Mouse (Mus musculus) lung, embryonic 15.5 days (tissue): ENCODE results near the gene Cog8. TPM values are rescaled to one million over a fixed set of nuclear protein-coding genes. Genes with fewer than 3 reads are reported as not detected.
"Not testable (repeated sequence)": the region's sequence is repeated elsewhere in the genome, so short reads cannot be mapped to it uniquely, and the experiment has no call there.

Experiments used
- ATAC-seq: fragments of 200-750 bp; cut with Nextera tagmentation; 2 replicates; pipeline ENCODE4 v1.8.0; 2017; ENCODE audit warnings: moderate number of reproducible peaks, borderline replicate concordance; ENCODE audit not compliant: low FRiP score, low TSS enrichment; ENCODE audit errors: extremely low read depth
- H3K27ac ChIP-seq: fragments of 300-500 bp; sonication (generic); 2 replicates; pipeline ENCODE4 v1.5.1; 2015; ENCODE audit warnings: moderate library complexity, mild to moderate bottlenecking, inconsistent platforms
- H3K27me3 ChIP-seq: fragments of 300-500 bp; sonication (generic); 2 replicates; pipeline ENCODE4 v1.6.1; 2015; ENCODE audit warnings: inconsistent platforms
- H3K36me3 ChIP-seq: fragments of 300-500 bp; sonication (generic); 2 replicates; pipeline ENCODE4 v1.6.1; 2015; ENCODE audit warnings: inconsistent platforms
- H3K4me1 ChIP-seq: fragments of 300-500 bp; sonication (generic); 2 replicates; pipeline ENCODE4 v1.6.1; 2015; ENCODE audit warnings: inconsistent platforms
- H3K4me2 ChIP-seq: fragments of 300-500 bp; sonication (generic); 2 replicates; pipeline ENCODE4 v1.6.1; 2015; ENCODE audit warnings: inconsistent platforms, mild to moderate bottlenecking, moderate library complexity
- H3K4me3 ChIP-seq: fragments of 300-500 bp; sonication (generic); 2 replicates; pipeline ENCODE4 v1.5.1; 2015; ENCODE audit warnings: mild to moderate bottlenecking, inconsistent platforms
- H3K9ac ChIP-seq: fragments of 300-500 bp; sonication (generic); 2 replicates; pipeline ENCODE4 v1.6.1; 2015; ENCODE audit warnings: inconsistent platforms
- H3K9me3 ChIP-seq: fragments of 300-500 bp; sonication (generic); 2 replicates; pipeline ENCODE4 v1.6.1; 2016; ENCODE audit warnings: inconsistent platforms
- WGBS: fragments of 180-500 bp; shearing (Covaris S2); methylation state at CpG from one replicate; pipeline ENCODE4 v1.1.7; 2015; 5-methylcytosine and 5-hydroxymethylcytosine counted together
- polyA plus RNA-seq: library from polyadenylated mRNA; unstranded; fragments of >200 nt; fragmentation: Nextera tagmentation; extraction: Ambion mirVana; gene quantifications from 2 replicates; pipeline ENCODE4 v1.2.1, GENCODE M21; 2015

Gene Cog8
- polyA plus RNA-seq, 1 experiment from 2014 or later, result 40.1 TPM

GRCm38 (mm10) chr8:107035641-107036040 lies 20.8 kb downstream of the Cog8 start:
- Histone ChIP-seq H3K27me3 (no peaks in the 10 kb centered on the region), H3K4me1 (peaks cover 16% of the 10 kb centered on the region), H3K9me3 (no peaks in the 10 kb centered on the region), H3K4me3 (no peak overlapping the region), H3K27ac (no peak overlapping the region), H3K36me3 (peaks cover 32% of the 10 kb centered on the region), H3K9ac (no peak overlapping the region), H3K4me2 (no peak overlapping the region)
- WGBS, result 80% methylated on average over 3 of the region's 3 CpGs
- no peak for ATAC-seq

- not testable (repeated sequence) for H3K4me2 ChIP-seq, H3K4me3 ChIP-seq, H3K27me3 ChIP-seq, ATAC-seq, H3K27ac ChIP-seq, H3K9ac ChIP-seq, H3K9me3 ChIP-seq
- Histone ChIP-seq H3K4me1 (peaks cover 16% of the 10 kb centered on the region), H3K36me3 (peaks cover 14% of the 10 kb centered on the region; the same call in 1 of the 2 replicates)
- 93% methylated on average over 2 of the region's 2 CpGs for WGBS
Observed at GRCm38 (mm10) chr8:107033609-107034008, 22.9 kb downstream of the Cog8 start.

GRCm38 (mm10) chr8:107031577-107032090 lies 24.9 kb downstream of the Cog8 start:
- Histone ChIP-seq H3K4me1 (peaks cover 16% of the 10 kb centered on the region), H3K27me3 (no peaks in the 10 kb centered on the region), H3K4me3 (peak overlapping the region; percentile 88), H3K36me3 (peaks cover 6% of the 10 kb centered on the region; the same call in 1 of the 2 replicates), H3K9me3 (no peaks in the 10 kb centered on the region), H3K9ac (peak overlapping the region; percentile 94), H3K27ac (peak overlapping the region; percentile 83), H3K4me2 (peak overlapping the region; percentile 79)
- ATAC-seq, result no peak; the same call in 1 of the 2 replicates
- WGBS, result 0% methylated on average over 37 of the region's 40 CpGs

- H3K4me2 ChIP-seq, result peak within 1 kb of the TSS; percentile 79
- H3K27me3 ChIP-seq, result no peaks in the 10 kb centered on the region
- peaks cover 16% of the 10 kb centered on the region for H3K4me1 ChIP-seq
- peak within 1 kb of the TSS; percentile 88 for H3K4me3 ChIP-seq
- no peaks in the 10 kb centered on the region for H3K36me3 ChIP-seq
- 4% methylated on average over 64 of the region's 66 CpGs for WGBS
- peak; percentile 94 for ATAC-seq
- H3K27ac ChIP-seq, result peak within 1 kb of the TSS; percentile 83
- peak within 1 kb of the TSS; percentile 94 for H3K9ac ChIP-seq
- H3K9me3 ChIP-seq, result no peaks in the 10 kb centered on the region
Observed at GRCm38 (mm10) chr8:107030650-107031576, 25.6 kb downstream of the Cog8 start, which contains the start of gene Vps4a. Vps4a (plus strand) TSS chr8:107031222.

GRCm38 (mm10) chr8:107030058-107030457 lies 26.4 kb downstream of the Cog8 start:
- Histone ChIP-seq H3K9ac (no peak overlapping the region), H3K27me3 (no peaks in the 10 kb centered on the region), H3K4me2 (no peak overlapping the region), H3K9me3 (no peaks in the 10 kb centered on the region), H3K4me3 (no peak overlapping the region), H3K4me1 (peaks cover 16% of the 10 kb centered on the region), H3K27ac (0 out of 2 replicates have a peak overlapping the region, but pooled peaks have one; percentile 2), H3K36me3 (no peaks in the 10 kb centered on the region)
- 70% methylated on average over 5 of the region's 5 CpGs for WGBS
- no peak for ATAC-seq

GRCm38 (mm10) chr8:107029310-107029709 lies 27.2 kb downstream of the Cog8 start:
- no peaks in the 10 kb centered on the region for H3K27me3 ChIP-seq
- H3K4me1 ChIP-seq, result peaks cover 16% of the 10 kb centered on the region
- no peaks in the 10 kb centered on the region for H3K36me3 ChIP-seq
- H3K9me3 ChIP-seq, result no peaks in the 10 kb centered on the region
- no peak for ATAC-seq
- no peak overlapping the region for H3K27ac ChIP-seq
- 52% methylated on average over 3 of the region's 3 CpGs for WGBS
- H3K4me2 ChIP-seq, result no peak overlapping the region
- H3K9ac ChIP-seq, result no peak overlapping the region
- no peak overlapping the region for H3K4me3 ChIP-seq

- Histone ChIP-seq H3K9ac (no peak overlapping the region), H3K4me1 (no peaks in the 10 kb centered on the region), H3K4me2 (no peak overlapping the region), H3K27me3 (no peaks in the 10 kb centered on the region), H3K9me3 (no peaks in the 10 kb centered on the region), H3K4me3 (no peak overlapping the region), H3K36me3 (no peaks in the 10 kb centered on the region), H3K27ac (no peak overlapping the region)
- WGBS, result 88% methylated on average over 8 of the region's 8 CpGs
- no peak for ATAC-seq
Observed at GRCm38 (mm10) chr8:107023479-107023878, 33.0 kb downstream of the Cog8 start.

GRCm38 (mm10) chr8:107014915-107015314 lies 41.6 kb downstream of the Cog8 start:
- 65% methylated on average over 1 of the region's 1 CpGs for WGBS

GRCm38 (mm10) chr8:107012666-107013065 lies 43.8 kb downstream of the Cog8 start:
- WGBS, result 73% methylated on average over 2 of the region's 2 CpGs
- no peaks in the 10 kb centered on the region for H3K27me3 ChIP-seq
- no peak for ATAC-seq
- no peak overlapping the region for H3K27ac ChIP-seq
- no peak overlapping the region for H3K4me2 ChIP-seq
- no peak overlapping the region for H3K4me3 ChIP-seq
- H3K4me1 ChIP-seq, result no peaks in the 10 kb centered on the region
- peaks cover 34% of the 10 kb centered on the region for H3K36me3 ChIP-seq
- no peaks in the 10 kb centered on the region for H3K9me3 ChIP-seq
- no peak overlapping the region for H3K9ac ChIP-seq

More at GRCm38 (mm10) chr8:107014915-107015314, 41.6 kb downstream of the Cog8 start:
- ATAC-seq, result no peak
- Histone ChIP-seq H3K36me3 (peaks cover 31% of the 10 kb centered on the region), H3K4me1 (no peaks in the 10 kb centered on the region), H3K27ac (no peak overlapping the region; the same call in 1 of the 2 replicates), H3K27me3 (no peaks in the 10 kb centered on the region), H3K4me3 (no peak overlapping the region), H3K9ac (no peak overlapping the region), H3K4me2 (no peak overlapping the region), H3K9me3 (no peaks in the 10 kb centered on the region)

GRCm38 (mm10) chr8:107007795-107008194 lies 48.7 kb downstream of the Cog8 start:
- no peaks in the 10 kb centered on the region for H3K4me1 ChIP-seq
- no peaks in the 10 kb centered on the region for H3K9me3 ChIP-seq
- H3K4me3 ChIP-seq, result no peak overlapping the region
- no peak overlapping the region for H3K27ac ChIP-seq
- H3K36me3 ChIP-seq, result peaks cover 33% of the 10 kb centered on the region
- no peak overlapping the region for H3K9ac ChIP-seq
- H3K4me2 ChIP-seq, result no peak overlapping the region
- ATAC-seq, result no peak
- H3K27me3 ChIP-seq, result no peaks in the 10 kb centered on the region
- 79% methylated on average over 3 of the region's 3 CpGs for WGBS

- Histone ChIP-seq H3K4me1 (no peaks in the 10 kb centered on the region), H3K9me3 (no peaks in the 10 kb centered on the region), H3K27me3 (no peaks in the 10 kb centered on the region), H3K27ac (no peak overlapping the region), H3K36me3 (peaks cover 3% of the 10 kb centered on the region; the same call in 1 of the 2 replicates), H3K9ac (no peak overlapping the region), H3K4me3 (no peak overlapping the region), H3K4me2 (no peak overlapping the region)
- WGBS, result 23% methylated on average over 5 of the region's 5 CpGs
- ATAC-seq, result peak; percentile 60; the same call in 1 of the 2 replicates
Observed at GRCm38 (mm10) chr8:107002532-107002931, 54.0 kb downstream of the Cog8 start.

- no peak overlapping the region for H3K4me3 ChIP-seq
- H3K4me1 ChIP-seq, result no peaks in the 10 kb centered on the region
- H3K9me3 ChIP-seq, result no peaks in the 10 kb centered on the region
- 0 out of 2 replicates have a peak overlapping the region, but pooled peaks have one; percentile 29 for H3K27ac ChIP-seq
- H3K27me3 ChIP-seq, result no peaks in the 10 kb centered on the region
- 72% methylated on average over 1 of the region's 1 CpGs for WGBS
- peaks cover 10% of the 10 kb centered on the region; the same call in 1 of the 2 replicates for H3K36me3 ChIP-seq
- no peak overlapping the region for H3K4me2 ChIP-seq
- ATAC-seq, result peak; percentile 59; the same call in 1 of the 2 replicates
- no peak overlapping the region for H3K9ac ChIP-seq
Observed at GRCm38 (mm10) chr8:106999068-106999467, 57.4 kb downstream of the Cog8 start.
